Mouse (Mus musculus) CD8-positive naive resting alpha-beta T cell, adult 2 months (primary cell): ENCODE measurements around the gene Tdrd12.
"Not testable (repeated sequence)": the region's sequence is repeated elsewhere in the genome, so short reads cannot be mapped to it uniquely, and the experiment has no call there.

ENCODE experiments used
- DNase-seq, 2 experiments: peaks; one replicate each; pipeline ENCODE4 v3.0.0; 2022; ENCODE audit warnings: low read depth in 2 of 2, low spot score in 2 of 2

Gene Tdrd12

GRCm38 (mm10) chr7:35537562-35537961 is at the start of gene Tdrd12:
Tdrd12 (minus strand) TSS chr7:35537745.
- DNase-seq, result no peak

GRCm38 (mm10) chr7:35586906-35587445 is 49.4 kb upstream of the Tdrd12 start:
- no peak for DNase-seq

DNA sequence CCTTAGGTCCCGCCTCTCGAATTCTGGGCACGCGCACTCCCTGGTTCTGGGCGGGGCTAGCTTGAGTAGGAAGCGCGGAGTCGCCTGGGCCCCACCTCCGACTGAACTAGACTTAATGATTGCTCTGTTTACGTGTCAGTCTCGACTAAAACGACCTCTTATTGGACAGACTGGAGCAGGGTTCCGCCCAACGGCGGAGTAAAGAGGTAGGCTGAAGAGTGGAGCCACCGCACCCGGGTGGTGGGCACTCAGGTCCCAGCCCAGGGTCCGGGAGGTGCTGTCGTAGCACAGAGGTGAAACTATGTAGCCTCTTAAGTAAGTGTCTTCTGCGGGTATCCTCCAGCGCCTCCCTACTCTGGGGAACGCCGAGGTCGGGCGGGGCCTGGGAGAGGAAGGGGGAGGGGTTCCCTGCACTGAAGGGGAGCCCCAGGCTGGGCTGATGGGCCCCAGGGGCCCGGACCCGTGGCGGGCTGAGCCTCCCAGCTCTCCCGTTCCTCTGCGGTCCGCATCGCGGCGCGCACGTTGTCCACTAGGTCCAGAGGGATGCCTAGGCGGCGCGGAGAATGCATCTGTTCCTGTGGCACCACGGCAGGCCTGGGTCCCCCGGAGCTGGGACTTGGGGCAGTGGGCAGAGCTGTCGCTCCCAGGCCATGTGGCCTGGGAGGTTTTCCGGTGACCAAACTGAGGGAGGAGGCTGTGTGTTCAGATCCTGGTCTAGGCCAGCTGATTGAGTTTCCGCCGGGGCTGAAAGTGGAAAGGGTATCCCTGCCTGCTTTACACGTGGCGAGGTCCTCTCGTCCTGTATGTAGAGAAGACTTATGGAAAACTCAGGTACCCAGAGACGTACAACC is 48.7 kb upstream of the Tdrd12 start, which contains the start of gene Ankrd27:
Ankrd27 (plus strand) TSS at position 190 of the 851 bp plus-strand sequence.
- DNase-seq, result peak; percentile 88 to 93

- DNase-seq, result peak; percentile 27 to 43
Observed at GRCm38 (mm10) chr7:35585191-35586054, 47.9 kb upstream of the Tdrd12 start, which contains the start of gene Rgs9bp. Rgs9bp (minus strand) TSS chr7:35585582.

DNA sequence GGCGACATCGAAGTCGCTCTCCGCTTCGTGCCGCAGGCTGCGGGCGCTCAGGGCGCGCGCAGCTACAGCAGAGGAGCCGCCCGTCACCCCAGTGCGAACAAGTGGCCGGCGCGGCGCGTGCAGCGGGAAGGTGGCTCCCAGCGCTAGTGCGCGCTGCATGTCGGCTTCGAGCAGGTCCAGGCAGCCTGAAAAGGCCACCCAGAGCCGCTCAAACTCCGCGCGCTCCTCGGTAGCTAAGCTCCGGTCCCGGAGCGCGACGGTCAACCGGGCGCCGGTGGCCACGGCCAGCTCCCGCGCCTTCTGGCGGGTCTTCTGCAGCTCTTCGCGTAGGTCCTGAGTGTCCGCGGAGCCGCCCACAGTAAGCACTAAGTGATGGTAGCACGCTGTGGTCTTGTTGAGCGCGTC is 47.2 kb upstream of the Tdrd12 start:
- DNase-seq, result peak; percentile 29 to 43

DNA sequence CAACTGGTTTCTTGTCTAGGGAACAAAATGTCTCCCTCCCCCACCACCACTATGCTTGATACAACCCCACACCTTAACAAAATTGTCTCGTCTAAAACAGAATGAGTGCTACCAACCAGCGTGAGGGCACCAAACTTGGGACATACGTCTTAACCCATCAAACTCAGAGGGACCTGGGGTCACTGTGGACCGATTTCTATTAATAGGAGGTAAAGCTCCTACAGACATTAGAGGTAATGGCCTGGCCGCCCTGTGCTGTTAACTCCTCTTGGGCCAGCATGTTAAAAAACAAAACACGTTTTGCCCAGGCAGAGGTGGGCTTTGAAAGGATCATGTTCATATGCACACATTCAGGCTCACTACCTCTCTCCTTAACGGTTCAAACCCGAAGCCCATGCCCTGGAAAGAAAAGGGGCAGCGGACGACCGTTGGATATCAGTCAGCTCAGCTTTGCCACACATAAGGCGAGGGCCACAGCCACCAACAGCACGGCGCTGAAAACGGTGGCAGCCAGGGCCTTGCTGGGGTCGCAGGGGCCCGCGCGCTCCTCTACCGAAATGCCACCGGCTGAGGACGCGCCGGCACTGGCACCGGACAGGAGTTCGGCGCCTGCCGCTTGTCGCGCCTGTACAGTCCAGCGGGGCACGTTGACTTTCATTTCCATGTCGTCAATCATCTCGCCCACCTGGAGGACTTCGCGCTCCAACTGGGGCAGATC is 46.7 kb upstream of the Tdrd12 start:
- DNase-seq, result no peak

GRCm38 (mm10) chr7:35583476-35584025 is 46.0 kb upstream of the Tdrd12 start:
- no peak for DNase-seq

DNA sequence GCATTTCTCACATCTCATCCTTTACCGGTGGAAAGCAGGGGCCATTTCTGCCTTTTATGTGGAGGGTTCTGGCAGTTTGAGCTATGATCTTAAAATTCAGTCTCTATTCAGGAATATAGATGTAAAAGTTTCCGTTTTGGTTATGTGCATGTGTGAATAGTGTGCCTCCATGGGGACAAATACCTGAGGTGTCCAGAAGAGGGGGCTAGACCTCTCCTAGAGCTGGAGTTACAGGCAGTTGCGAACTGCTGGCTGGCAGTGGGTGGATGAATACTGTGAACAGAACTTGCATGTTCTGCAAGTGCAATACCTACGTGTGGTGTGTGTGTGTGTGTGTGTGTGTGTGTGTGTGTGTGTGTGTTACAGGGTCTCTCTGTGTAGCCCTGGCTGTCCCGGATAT is 45.2 kb upstream of the Tdrd12 start:
- DNase-seq, result no peak

- peak; percentile 28 to 52 for DNase-seq
Observed at GRCm38 (mm10) chr7:35579849-35580248, 42.3 kb upstream of the Tdrd12 start.

DNA sequence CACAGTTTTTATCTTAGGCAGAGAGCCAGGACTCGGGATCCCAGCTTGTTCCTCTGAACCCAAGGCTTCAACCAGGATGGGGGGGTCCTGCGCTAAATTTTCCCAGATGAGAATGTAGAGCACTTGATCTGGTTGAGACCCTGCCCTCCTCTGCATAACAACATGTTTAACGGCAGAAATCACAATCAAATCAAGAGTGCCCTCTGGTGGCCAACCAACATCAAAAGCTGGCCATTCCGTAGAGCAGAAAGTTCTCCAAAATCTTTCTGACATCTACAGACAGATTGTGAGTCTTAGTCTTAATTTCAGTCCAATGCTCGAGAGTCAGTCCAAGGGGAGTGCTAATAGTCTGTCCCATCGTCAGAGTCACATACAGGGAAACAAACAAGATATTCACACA is 33.3 kb upstream of the Tdrd12 start:
- DNase-seq, result not testable (repeated sequence)

DNA sequence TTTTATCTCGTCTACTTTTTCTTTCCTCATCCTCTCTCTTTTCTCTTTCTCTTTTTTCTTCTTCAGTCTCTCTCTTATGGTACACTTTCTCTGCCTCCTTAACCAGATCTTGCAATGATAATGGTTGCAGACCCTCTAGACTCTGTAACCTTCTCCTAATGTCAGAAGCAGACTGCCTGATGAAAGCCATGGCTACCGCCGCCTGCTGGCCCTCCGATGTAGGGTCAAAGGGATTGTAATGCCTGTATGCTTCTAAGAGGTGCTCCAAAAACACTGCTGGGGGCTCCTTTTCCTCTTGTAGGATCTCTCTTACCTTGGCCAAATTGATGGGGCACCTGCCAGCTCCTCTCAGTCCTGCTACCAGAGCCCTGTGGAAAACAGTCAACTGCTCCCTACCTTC is 32.2 kb upstream of the Tdrd12 start:
- DNase-seq, result not testable (repeated sequence)

GRCm38 (mm10) chr7:35565965-35566364 is 28.4 kb upstream of the Tdrd12 start:
- DNase-seq, result not testable (repeated sequence)

DNA sequence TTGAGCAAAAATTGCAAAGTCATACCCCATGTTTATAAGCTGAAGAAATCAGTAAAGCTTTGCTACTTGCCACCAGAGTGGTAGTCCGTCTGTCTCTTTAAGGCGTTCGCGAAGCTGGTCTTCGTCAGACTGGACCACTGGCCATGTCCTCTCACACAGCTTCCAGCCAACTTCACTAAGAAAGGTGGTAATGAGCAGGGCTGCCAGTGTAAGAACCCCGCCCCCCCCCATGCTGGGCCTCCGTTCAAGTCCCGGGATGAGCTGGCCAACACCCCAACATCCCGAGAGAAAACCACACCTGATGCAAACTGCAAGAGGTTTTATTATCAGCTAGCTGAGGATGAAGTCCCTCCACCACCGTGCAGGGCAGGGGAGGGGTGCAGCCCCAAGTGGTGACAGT is 27.3 kb upstream of the Tdrd12 start:
- DNase-seq, result not testable (repeated sequence)

DNA sequence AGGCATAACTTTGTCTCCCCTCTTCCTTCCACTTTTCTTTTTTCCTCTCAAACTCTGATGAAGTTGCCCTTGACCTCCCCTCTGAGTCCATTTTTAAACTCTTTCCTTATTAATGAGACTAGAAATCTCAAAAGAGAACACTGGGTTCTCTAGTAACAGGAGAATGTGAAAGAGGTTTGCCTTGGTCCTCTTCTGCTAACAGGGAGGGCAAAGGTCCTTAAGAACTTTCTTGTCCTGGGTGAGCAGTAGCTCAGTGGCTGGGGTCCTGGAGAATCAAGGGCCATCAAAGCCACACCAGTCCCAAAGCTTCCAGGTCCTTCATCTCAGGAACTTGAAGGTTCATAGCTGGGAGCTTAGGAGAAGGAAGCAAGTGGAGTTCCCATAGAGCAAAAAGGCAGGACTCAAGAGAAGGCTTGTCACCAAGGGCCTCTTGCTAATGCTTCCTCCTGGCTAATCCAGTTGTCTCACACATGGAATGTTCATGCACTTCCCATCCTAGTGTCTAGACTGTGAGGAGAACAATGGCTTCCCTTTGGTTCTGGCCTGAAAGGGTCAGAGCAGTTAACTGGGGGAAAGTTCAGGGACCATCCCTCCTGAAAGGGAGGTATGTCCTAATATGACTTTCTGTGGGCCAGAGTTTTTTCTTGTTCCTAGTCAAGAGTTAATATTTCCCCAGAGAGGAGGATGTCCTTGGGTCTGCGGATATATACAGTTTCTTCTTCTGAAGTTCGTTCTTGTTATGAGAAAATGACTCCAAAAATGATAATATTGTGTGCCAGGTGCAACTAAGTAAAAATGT is 26.7 kb upstream of the Tdrd12 start:
- no peak for DNase-seq

GRCm38 (mm10) chr7:35563071-35563470 is 25.5 kb upstream of the Tdrd12 start:
- no peak for DNase-seq

DNA sequence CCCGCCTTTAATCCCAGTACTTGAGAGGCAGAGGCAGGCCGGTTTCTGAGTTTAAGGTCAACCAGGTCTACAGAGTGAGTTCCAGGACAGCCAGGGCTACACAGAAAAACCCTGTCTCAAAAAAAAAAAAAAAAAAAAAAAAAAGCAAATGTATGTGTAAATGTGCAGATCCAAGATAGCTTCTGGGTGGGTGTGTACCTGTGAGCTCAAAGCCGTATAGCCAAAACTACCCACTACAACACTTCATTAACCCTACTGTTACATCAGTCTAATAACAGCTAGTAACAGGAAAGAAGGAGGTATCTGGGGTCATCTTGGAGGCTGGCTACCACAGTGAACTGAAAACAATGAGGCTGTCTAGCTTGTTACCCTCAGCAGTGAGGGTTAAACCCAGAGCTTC is 22.3 kb upstream of the Tdrd12 start:
- no peak for DNase-seq

DNA sequence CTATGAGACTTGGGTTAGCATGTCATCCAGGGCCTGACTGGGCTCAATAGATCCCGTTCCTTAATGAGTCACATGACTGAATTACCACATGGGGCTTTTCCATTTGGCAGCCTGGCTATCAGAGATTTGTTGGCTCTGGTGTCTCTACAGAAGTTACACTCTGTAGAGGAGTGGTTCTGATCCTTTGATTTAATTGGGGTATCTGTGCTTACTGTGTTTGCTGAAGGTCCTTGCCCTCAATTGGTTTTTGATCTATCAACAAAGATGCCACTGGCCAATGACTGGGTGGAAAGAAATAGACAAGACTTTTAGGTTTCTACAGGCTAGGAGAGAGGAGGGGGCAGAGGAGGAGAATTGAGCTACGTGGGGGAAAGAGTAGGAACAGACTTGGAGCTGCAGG is 21.1 kb upstream of the Tdrd12 start:
- no peak for DNase-seq

GRCm38 (mm10) chr7:35557577-35557976 is 20.0 kb upstream of the Tdrd12 start:
- no peak for DNase-seq

- no peak for DNase-seq
Observed at GRCm38 (mm10) chr7:35556905-35557304, 19.4 kb upstream of the Tdrd12 start.

- DNase-seq, result no peak
Observed at GRCm38 (mm10) chr7:35556205-35556603, 18.7 kb upstream of the Tdrd12 start, which contains the start of gene Nudt19. Nudt19 (minus strand) TSS chr7:35556304.
